Mouse (Mus musculus): ENCODE results near the gene Rdh1.

DNA sequence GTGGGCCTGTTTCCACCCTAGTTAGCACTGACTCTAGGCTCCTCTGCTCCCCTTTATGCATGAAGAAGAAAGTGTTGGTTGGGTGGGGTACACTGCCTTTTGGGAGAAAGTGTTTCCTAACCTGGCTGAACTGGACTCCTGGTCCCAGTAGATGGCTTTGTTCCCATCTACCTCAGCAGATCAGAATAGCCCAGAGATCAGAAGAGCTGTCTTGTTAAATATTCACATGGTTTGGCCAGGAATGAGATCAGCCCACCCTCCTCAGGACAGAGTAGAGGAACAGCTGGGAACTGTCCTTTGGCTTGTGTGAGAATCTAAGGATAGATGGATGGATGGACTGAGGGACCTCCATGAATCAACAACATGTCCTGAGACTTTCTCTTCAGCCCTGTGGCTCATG, 56.4 kb downstream of the Rdh1 start:
- TF ChIP-seq CTCF (IDR thresholded peaks at IDR 0.05; ENCODE audit: low read depth) (no peak), EP300 (optimal IDR thresholded peaks at IDR 0.05) (no peak)
